Mouse (Mus musculus): Measurements from ENCODE around the gene Zfyve9. TPM values are rescaled to one million over a fixed set of nuclear protein-coding genes. Genes with fewer than 3 reads are reported as not detected.

The Zfyve9 gene
- polyA plus RNA-seq, 1 experiment from 2014 or later: 6.6 TPM

DNA sequence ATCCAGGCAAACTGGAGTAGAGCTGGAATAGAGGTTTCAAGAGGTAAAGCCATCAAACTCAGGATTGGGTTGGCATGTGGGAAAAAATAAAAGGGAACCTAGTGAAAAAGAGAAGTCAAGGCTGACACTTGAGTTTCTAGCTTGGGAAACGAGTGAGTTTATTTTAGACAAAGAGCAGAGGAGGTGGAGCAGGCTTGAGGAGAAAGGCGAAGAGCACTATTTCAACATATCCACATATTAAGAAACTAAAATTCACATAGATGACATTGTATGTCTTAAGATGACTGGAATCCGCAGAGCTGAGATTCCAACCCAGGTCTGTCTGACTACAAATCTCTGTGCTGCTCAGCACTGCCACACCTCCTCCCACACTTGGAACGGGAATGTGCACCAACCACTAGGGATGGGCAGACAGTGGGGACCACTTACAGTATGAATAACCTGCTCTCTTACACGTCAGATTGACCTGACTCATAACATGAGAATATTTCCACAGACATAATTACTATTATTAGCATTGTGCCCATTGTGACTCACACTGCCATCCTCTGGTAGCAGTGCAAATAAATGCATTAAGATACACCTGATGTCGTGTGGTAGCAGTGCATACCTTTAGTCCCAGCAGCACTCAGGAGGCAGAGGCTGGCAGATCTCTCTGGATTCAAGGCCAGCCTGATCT, 8.8 kb upstream of the Zfyve9 start:
- no peak overlapping the region for H3K27ac ChIP-seq
- no peak overlapping the region for H3K4me3 ChIP-seq
- WGBS: 80% methylated on average over 6 of the region's 6 CpGs
- no peaks in the 10 kb centered on the region for H3K9me3 ChIP-seq
- no peak for ATAC-seq (ENCODE audit: insufficient number of reproducible peaks, insufficient read depth, low FRiP score, low TSS enrichment)
- H3K36me3 ChIP-seq: no peaks in the 10 kb centered on the region
- no peaks in the 10 kb centered on the region for H3K27me3 ChIP-seq
- no peaks in the 10 kb centered on the region for H3K4me1 ChIP-seq
- no peak overlapping the region for H3K4me2 ChIP-seq (replicated peaks)
- no peak overlapping the region for H3K9ac ChIP-seq

DNA sequence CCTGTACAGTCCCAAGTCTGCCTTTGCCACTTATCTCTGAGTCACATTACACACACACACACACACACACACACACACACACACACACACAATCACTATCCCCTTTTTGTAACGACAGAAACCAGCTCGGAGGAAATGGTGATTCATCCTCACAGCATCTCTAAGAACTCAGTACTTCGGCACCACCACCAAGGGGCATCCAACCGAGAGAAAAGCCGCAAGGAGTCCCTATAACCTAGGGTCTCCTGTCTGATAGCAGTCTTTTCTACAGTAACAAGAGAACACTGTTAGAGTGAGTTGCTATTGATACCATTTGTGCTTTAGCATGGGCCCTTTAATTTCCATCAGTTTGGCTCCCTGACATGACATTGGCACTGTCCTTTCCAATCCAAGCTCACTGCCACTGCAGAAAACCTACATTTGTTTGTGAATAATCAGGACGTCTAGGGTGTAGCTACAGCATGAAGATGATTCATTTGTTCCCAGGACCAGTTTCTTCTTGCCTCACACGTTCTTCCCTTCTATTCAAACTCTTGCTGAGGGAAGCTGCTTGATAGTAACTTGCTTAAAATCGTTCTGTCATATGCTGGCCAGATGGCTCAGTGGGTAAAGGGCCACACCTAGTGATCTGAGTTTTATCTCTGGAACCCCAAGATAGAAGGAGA, 2.0 kb upstream of the Zfyve9 start:
- H3K4me2 ChIP-seq (replicated peaks): no peak overlapping the region
- no peaks in the 10 kb centered on the region for H3K27me3 ChIP-seq
- no peaks in the 10 kb centered on the region for H3K36me3 ChIP-seq
- no peak overlapping the region for H3K27ac ChIP-seq
- no peak overlapping the region for H3K4me3 ChIP-seq
- H3K9me3 ChIP-seq: no peaks in the 10 kb centered on the region
- ATAC-seq (ENCODE audit: insufficient number of reproducible peaks, insufficient read depth, low FRiP score, low TSS enrichment): no peak
- peaks cover 2% of the 10 kb centered on the region; the same call in 1 of the 2 replicates for H3K4me1 ChIP-seq
- 40% methylated on average over 8 of the region's 8 CpGs for whole genome bisulfite sequencing
- no peak overlapping the region for H3K9ac ChIP-seq

DNA sequence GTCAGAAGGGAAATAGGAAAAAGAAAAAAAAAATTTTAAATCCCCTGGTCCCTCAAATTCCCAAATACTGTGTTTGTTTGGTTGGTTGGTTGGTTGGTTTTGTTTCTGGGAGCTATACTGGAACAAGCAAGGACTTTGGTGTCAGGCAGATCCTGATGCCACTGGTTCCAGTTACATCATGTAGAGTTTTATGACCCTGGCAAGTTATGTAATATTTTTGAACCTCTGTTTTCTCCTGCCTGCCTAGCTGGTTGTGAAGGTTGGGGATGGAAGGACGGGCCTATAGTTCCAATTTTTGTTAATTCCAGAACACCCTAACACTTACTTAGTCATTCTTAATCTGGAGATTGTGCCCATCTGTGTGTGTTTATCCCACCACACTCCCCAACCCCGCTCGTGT, 998 bp upstream of the Zfyve9 start:
- Histone ChIP-seq H3K27me3 (no peaks in the 10 kb centered on the region), H3K36me3 (no peaks in the 10 kb centered on the region), H3K9me3 (no peaks in the 10 kb centered on the region), H3K4me1 (peaks cover 2% of the 10 kb centered on the region; the same call in 1 of the 2 replicates), H3K4me2 (replicated peaks) (peak overlapping the region; percentile 61; the same call in 1 of the 2 replicates), H3K27ac (no peak overlapping the region), H3K9ac (no peak overlapping the region), H3K4me3 (no peak overlapping the region)
- no peak for ATAC-seq (ENCODE audit: insufficient number of reproducible peaks, insufficient read depth, low FRiP score, low TSS enrichment)
- WGBS: 53% methylated on average over 3 of the region's 3 CpGs

DNA sequence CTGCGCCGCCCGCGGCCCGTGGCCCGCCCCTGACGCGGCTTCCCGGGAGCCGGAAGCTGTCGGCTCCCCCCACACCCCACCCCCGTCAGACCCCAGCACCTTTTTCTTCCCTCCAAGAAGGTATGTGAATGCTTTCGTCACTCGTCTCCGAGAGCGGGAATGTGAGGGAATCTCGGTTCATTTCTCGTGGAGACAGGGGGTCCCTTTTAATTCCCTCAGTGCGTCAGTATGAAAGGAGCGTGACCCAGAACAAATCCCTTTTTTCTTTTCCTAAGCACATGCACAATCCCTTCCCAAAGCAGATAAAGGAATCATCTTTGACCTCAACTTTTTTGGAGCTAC, 237 bp upstream of the Zfyve9 start:
- H3K4me3 ChIP-seq: peak overlapping the region; percentile 86
- no peaks in the 10 kb centered on the region for H3K27me3 ChIP-seq
- peak overlapping the region; percentile 98 for H3K27ac ChIP-seq
- H3K4me2 ChIP-seq (replicated peaks): peak overlapping the region; percentile 61
- 0 out of 2 replicates have a peak, but pooled peaks have one; percentile 8 for ATAC-seq (ENCODE audit: insufficient number of reproducible peaks, insufficient read depth, low FRiP score, low TSS enrichment)
- no peaks in the 10 kb centered on the region for H3K9me3 ChIP-seq
- WGBS: 0% methylated on average over 14 of the region's 20 CpGs
- no peaks in the 10 kb centered on the region for H3K36me3 ChIP-seq
- peaks cover 2% of the 10 kb centered on the region; the same call in 1 of the 2 replicates for H3K4me1 ChIP-seq
- H3K9ac ChIP-seq: peak overlapping the region; percentile 98

DNA sequence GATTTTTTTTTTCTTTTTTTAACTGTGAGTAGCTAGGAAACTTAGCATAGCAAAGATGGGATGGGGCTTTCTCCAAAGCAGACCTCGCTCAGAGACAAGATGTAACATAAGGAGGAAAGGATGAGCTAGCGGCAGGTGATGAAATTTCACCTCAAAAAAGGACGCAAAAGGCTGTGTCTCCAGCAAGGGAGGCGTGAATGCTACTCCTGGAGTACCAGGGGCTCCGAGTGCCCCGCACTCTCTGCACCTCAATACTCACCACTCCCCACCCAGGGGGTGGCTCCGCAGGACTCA, 888 bp downstream of the Zfyve9 start:
- 0% methylated on average over 7 of the region's 7 CpGs for WGBS
- Histone ChIP-seq H3K4me1 (peaks cover 2% of the 10 kb centered on the region; the same call in 1 of the 2 replicates), H3K4me3 (peak overlapping the region; percentile 86)

DNA sequence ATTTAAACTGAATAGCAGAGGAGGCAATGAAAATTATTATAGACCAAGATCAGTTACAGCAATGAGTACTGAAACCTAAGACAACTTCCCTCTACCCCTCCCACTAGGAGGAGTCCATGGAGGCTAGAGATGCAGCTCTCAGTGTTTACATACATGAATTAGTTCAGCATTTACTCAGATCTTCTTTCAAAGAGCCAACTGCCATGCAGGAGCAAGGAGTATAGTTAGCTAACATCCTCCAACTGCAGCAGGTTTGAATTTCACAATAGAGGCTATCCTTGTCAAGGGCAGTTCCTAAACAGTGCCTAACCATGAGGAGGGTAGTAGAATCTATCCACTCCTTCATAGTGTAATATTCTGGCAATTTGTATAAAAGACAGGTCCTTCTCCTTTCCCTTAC, 12.1 kb downstream of the Zfyve9 start:
- no peak for ATAC-seq (ENCODE audit: insufficient number of reproducible peaks, insufficient read depth, low FRiP score, low TSS enrichment)
- Histone ChIP-seq H3K27ac (no peak overlapping the region), H3K27me3 (no peaks in the 10 kb centered on the region), H3K9ac (no peak overlapping the region), H3K4me2 (replicated peaks) (no peak overlapping the region), H3K9me3 (no peaks in the 10 kb centered on the region), H3K4me1 (peaks cover 4% of the 10 kb centered on the region; the same call in 1 of the 2 replicates), H3K4me3 (no peak overlapping the region), H3K36me3 (no peaks in the 10 kb centered on the region)

More for the DNA sequence above, 888 bp downstream of the Zfyve9 start:
- Histone ChIP-seq H3K4me2 (replicated peaks) (peak overlapping the region; percentile 61), H3K27ac (peak overlapping the region; percentile 98), H3K36me3 (no peaks in the 10 kb centered on the region), H3K27me3 (no peaks in the 10 kb centered on the region), H3K9ac (peak overlapping the region; percentile 98), H3K9me3 (no peaks in the 10 kb centered on the region)
- no peak; the same call in 1 of the 2 replicates for ATAC-seq (ENCODE audit: insufficient number of reproducible peaks, insufficient read depth, low FRiP score, low TSS enrichment)

DNA sequence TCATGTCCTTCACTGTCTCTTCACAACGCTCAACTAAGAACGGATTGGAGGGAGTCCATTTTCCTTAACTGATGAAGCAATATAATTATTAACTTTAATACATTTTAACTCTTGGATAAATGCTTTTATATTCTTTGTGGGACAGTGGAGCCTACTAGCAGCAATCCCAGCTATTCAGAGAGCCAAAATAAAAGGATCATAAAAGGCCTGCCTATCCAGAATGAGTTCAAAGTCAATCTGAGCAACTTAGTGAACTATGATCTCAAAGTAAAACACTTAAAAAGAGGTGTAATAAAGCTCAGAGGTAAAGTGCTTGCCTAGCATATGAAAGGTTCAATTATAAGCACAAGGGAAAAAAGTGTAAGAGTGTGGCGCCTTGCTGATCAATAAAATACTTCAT, 21.0 kb downstream of the Zfyve9 start:
- ATAC-seq (ENCODE audit: insufficient number of reproducible peaks, insufficient read depth, low FRiP score, low TSS enrichment): no peak
- Histone ChIP-seq H3K4me3 (no peak overlapping the region), H3K4me2 (replicated peaks) (no peak overlapping the region), H3K36me3 (no peaks in the 10 kb centered on the region), H3K9ac (no peak overlapping the region), H3K4me1 (no peaks in the 10 kb centered on the region), H3K27me3 (no peaks in the 10 kb centered on the region), H3K9me3 (no peaks in the 10 kb centered on the region), H3K27ac (no peak overlapping the region)
- 97% methylated on average over 3 of the region's 3 CpGs for WGBS

DNA sequence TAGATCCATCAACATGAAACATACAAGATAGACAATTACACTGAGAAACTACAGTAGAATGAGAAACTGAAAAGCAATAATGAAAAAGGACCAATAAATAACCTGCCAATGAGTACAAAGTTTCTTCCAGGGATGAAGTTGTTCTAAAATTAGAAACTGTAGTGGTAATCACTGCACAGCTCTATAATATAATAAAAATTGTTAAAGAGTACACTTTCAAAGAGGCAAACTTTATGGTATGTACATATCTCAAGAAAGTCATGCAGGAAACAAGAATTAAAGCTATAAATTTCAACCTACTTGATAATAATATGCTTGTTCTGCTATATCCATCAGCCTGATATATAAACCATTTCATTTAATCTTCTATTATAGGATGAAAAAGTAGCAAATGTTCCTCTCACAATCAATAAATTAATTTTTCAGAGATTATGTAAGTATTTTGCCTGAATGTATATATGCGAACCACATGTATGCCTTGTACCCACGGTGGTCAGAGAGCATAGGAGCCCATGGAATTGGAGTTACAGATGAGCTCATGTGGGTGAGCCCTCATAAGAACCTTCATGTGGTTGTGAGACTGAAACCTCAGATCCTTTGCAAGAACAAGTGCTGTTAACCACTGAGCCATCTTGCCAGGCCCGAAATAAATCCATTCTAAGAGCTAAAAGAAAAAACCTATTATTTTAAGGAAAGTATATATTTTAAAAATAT, 34.3 kb downstream of the Zfyve9 start:
- H3K36me3 ChIP-seq: no peaks in the 10 kb centered on the region
- 90% methylated on average over 3 of the region's 3 CpGs for WGBS
- no peak for ATAC-seq (ENCODE audit: insufficient number of reproducible peaks, insufficient read depth, low FRiP score, low TSS enrichment)
- H3K9me3 ChIP-seq: no peaks in the 10 kb centered on the region
- H3K9ac ChIP-seq: no peak overlapping the region
- no peak overlapping the region for H3K4me2 ChIP-seq (replicated peaks)
- no peaks in the 10 kb centered on the region for H3K27me3 ChIP-seq
- no peak overlapping the region for H3K27ac ChIP-seq
- H3K4me1 ChIP-seq: no peaks in the 10 kb centered on the region
- H3K4me3 ChIP-seq: no peak overlapping the region

DNA sequence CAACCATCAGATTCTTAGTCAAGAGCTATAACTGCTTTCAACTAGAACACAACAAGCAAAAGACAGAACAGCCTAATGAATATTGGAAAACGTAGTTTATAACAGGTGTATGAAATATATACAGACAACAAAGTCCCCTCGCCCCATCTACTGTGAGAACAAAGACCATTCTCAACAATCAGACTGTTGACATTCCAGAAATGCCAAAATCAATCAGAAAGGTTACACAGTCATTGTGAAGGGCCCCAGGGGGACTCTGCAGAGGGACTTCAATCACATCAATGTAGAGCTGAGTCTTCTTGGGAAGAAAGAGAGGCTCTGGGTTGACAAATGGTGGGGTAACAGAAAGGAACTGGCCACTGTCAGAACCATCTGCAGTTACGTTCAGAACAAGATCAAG, 49.0 kb downstream of the Zfyve9 start:
- no peak overlapping the region for H3K27ac ChIP-seq
- no peak overlapping the region for H3K4me2 ChIP-seq (replicated peaks)
- no peak for ATAC-seq (ENCODE audit: insufficient number of reproducible peaks, insufficient read depth, low FRiP score, low TSS enrichment)
- H3K4me1 ChIP-seq: no peaks in the 10 kb centered on the region
- no peaks in the 10 kb centered on the region for H3K27me3 ChIP-seq
- no peak overlapping the region for H3K4me3 ChIP-seq
- 62% methylated on average over 3 of the region's 3 CpGs for WGBS
- H3K36me3 ChIP-seq: no peaks in the 10 kb centered on the region
- H3K9me3 ChIP-seq: no peaks in the 10 kb centered on the region
- H3K9ac ChIP-seq: no peak overlapping the region

DNA sequence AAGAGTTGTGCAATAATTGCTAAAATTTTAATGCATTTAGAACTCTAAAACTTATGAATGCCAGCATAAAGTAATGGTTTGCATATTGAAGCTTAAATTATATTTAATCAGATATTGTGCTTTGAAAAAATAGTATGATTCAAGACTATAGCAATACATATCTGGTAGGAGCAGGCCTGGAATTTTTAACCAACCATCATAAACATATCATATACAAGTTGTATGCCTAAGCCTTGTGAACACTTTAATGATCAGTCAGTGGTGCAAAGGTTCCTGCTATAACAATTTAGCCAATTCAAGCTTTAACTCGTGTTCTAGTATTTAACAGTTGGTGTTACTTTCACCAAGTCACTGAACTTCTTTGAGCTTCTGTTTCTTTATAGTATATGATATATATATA, 50.1 kb downstream of the Zfyve9 start:
- ATAC-seq (ENCODE audit: insufficient number of reproducible peaks, insufficient read depth, low FRiP score, low TSS enrichment): no peak
- Histone ChIP-seq H3K36me3 (peaks cover 2% of the 10 kb centered on the region; the same call in 1 of the 2 replicates), H3K4me2 (replicated peaks) (no peak overlapping the region), H3K4me1 (no peaks in the 10 kb centered on the region), H3K9me3 (no peaks in the 10 kb centered on the region), H3K27me3 (no peaks in the 10 kb centered on the region), H3K9ac (no peak overlapping the region), H3K27ac (no peak overlapping the region), H3K4me3 (no peak overlapping the region)
- WGBS: 75% methylated on average over 1 of the region's 1 CpGs

DNA sequence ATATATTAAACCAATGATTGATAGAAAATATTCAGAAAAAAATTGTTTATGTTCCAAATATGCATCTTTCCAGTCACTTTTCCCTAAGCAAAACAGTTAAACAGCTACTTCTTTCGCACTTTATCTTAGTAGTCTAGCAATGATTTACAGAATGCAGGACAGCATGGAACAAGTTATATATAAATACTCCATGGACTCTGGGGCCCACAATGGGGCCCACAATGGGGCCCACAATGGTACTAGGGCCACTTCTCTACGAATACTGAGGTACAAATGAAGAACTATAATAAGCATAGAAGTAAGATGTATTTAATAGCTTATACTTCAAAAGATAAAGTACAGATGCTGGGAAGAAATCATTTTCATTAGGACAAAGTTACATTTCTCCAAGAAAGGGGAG, 56.5 kb downstream of the Zfyve9 start:
- Histone ChIP-seq H3K36me3 (peaks cover 16% of the 10 kb centered on the region), H3K27ac (no peak overlapping the region), H3K9me3 (no peaks in the 10 kb centered on the region), H3K4me2 (replicated peaks) (no peak overlapping the region), H3K4me1 (no peaks in the 10 kb centered on the region), H3K27me3 (no peaks in the 10 kb centered on the region), H3K4me3 (no peak overlapping the region), H3K9ac (no peak overlapping the region)
- 94% methylated on average over 2 of the region's 2 CpGs for WGBS
- no peak for ATAC-seq (ENCODE audit: insufficient number of reproducible peaks, insufficient read depth, low FRiP score, low TSS enrichment)

DNA sequence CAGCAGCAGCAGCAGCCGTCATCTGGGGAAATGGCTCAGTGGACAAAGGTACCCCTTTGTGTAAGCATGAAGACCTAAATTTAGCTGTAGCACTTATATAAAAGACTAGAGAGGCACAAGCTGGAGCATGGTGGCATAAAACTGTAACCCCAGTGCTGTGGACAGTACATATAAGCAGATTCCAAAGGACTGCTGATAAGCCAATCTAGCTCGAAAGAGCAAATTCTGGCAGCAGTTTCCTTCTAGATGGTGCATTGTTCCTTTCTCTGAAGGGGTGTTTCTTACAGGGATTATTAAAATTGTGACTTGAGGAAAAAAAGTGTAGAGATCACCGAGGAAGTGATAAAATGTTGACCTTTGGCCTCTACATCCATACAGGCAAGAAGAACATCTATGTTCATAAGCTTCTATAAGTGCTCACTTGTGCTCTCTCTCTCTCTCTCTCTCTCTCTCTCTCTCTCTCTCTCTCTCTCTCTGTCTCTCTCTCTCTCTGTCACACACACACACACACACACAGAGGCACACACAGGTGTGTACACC, 59.3 kb downstream of the Zfyve9 start:
- H3K4me3 ChIP-seq: no peak overlapping the region
- 85% methylated on average over 3 of the region's 3 CpGs for WGBS
- H3K9me3 ChIP-seq: no peaks in the 10 kb centered on the region
- no peaks in the 10 kb centered on the region for H3K4me1 ChIP-seq
- ATAC-seq (ENCODE audit: insufficient number of reproducible peaks, insufficient read depth, low FRiP score, low TSS enrichment): no peak
- H3K27me3 ChIP-seq: no peaks in the 10 kb centered on the region
- H3K27ac ChIP-seq: no peak overlapping the region
- peaks cover 21% of the 10 kb centered on the region for H3K36me3 ChIP-seq
- no peak overlapping the region for H3K9ac ChIP-seq
- no peak overlapping the region for H3K4me2 ChIP-seq (replicated peaks)
